Mouse (Mus musculus) myocyte (in vitro differentiated cells): ENCODE results near the gene Slc29a4. TPM values are rescaled to one million over a fixed set of nuclear protein-coding genes. Genes with fewer than 3 reads are reported as not detected.

Experiments
- H3K27me3 ChIP-seq: one replicate; pipeline ENCODE4 v1.6.1; 2011; ENCODE audit not compliant: control insufficient read depth, insufficient read depth, insufficient read length
- H3K36me3 ChIP-seq: one replicate; pipeline ENCODE4 v1.6.1; 2011; ENCODE audit not compliant: control insufficient read depth, insufficient read depth
- H3K4me2 ChIP-seq: one replicate; pipeline ENCODE4 v1.6.1; 2011; ENCODE audit warnings: low read depth, control low read depth
- H3K4me3 ChIP-seq: one replicate; pipeline ENCODE4 v1.5.1; 2011; ENCODE audit warnings: mild to moderate bottlenecking, control low read depth, moderate library complexity
- H3K79me2 ChIP-seq: one replicate; pipeline ENCODE4 v1.6.1; 2011; ENCODE audit not compliant: control insufficient read depth, insufficient read depth
- H3ac ChIP-seq: one replicate; pipeline ENCODE4 v1.6.1; 2011; ENCODE audit not compliant: control insufficient read depth, insufficient read length
- CEBPB ChIP-seq: IDR thresholded peaks from 2 replicates; pipeline ENCODE4 v1.6.1; 2011; ENCODE audit warnings: mild to moderate bottlenecking, moderate library complexity; ENCODE audit not compliant: poor library complexity, insufficient read depth, severe bottlenecking
- E2F4 ChIP-seq: IDR thresholded peaks from one replicate; pipeline ENCODE4 v1.6.1; 2011; ENCODE audit warnings: mild to moderate bottlenecking, control low read depth, moderate library complexity; ENCODE audit not compliant: insufficient read depth
- MAX ChIP-seq: IDR thresholded peaks from one replicate; pipeline ENCODE4 v1.6.1; 2011; ENCODE audit warnings: low read depth, mild to moderate bottlenecking, control low read depth
- MYOD1 ChIP-seq, 3 experiments: IDR thresholded peaks; one replicate each; pipeline ENCODE4 v1.6.1; 2011; ENCODE audit warnings: control low read depth in 2 of 3, low read depth in 2 of 3, mild to moderate bottlenecking in 2 of 3, moderate library complexity in 1 of 3; ENCODE audit not compliant: insufficient read length in 2 of 3, control insufficient read depth in 1 of 3
- MYOG ChIP-seq, 3 experiments: IDR thresholded peaks; one replicate each; pipeline ENCODE4 v1.6.1; 2011; ENCODE audit warnings: control low read depth in 2 of 3, low read depth in 2 of 3, mild to moderate bottlenecking in 2 of 3; ENCODE audit not compliant: insufficient read length in 2 of 3, control insufficient read depth in 1 of 3, insufficient read depth in 1 of 3
- POLR2A ChIP-seq: IDR thresholded peaks from one replicate; pipeline ENCODE4 v1.6.1; 2011; ENCODE audit warnings: low read depth, mild to moderate bottlenecking, control low read depth, moderate library complexity; ENCODE audit not compliant: insufficient read length
- POLR2AphosphoS2 ChIP-seq: IDR thresholded peaks from one replicate; pipeline ENCODE4 v1.6.1; 2011; ENCODE audit warnings: low read depth, control low read depth; ENCODE audit not compliant: insufficient read length
- REST ChIP-seq: IDR thresholded peaks from one replicate; pipeline ENCODE4 v1.6.1; 2011; ENCODE audit warnings: mild to moderate bottlenecking, control low read depth, moderate library complexity; ENCODE audit not compliant: insufficient read depth, insufficient read length
- SRF ChIP-seq: IDR thresholded peaks from one replicate; pipeline ENCODE4 v1.6.1; 2011; ENCODE audit warnings: low read depth; ENCODE audit not compliant: control insufficient read depth, insufficient read length
- TCF12 ChIP-seq: IDR thresholded peaks from one replicate; pipeline ENCODE4 v1.6.1; 2011; ENCODE audit warnings: mild to moderate bottlenecking, control low read depth; ENCODE audit not compliant: poor library complexity, insufficient read depth, severe bottlenecking
- TCF3 ChIP-seq: IDR thresholded peaks from one replicate; pipeline ENCODE4 v1.6.1; 2011; ENCODE audit warnings: low read depth, control low read depth; ENCODE audit not compliant: insufficient read length
- USF1 ChIP-seq: IDR thresholded peaks from one replicate; pipeline ENCODE4 v1.6.1; 2011; ENCODE audit warnings: low read depth, mild to moderate bottlenecking, control low read depth, moderate library complexity
- polyA plus RNA-seq: library from polyadenylated mRNA; unstranded; fragments of >200 nt; fragmentation: generic; extraction: Trizol; gene quantifications from one replicate; pipeline ENCODE4 v1.2.1, GENCODE M21; 2012; ENCODE audit warnings: missing spikeins

Gene Slc29a4
- polyA plus RNA-seq, 1 experiment: not detected

GRCm38 (mm10) chr5:142701651-142702510 is 9.6 kb downstream of the Slc29a4 start:
- Histone ChIP-seq H3K36me3 (no peaks in the 10 kb centered on the region), H3ac (no peak overlapping the region), H3K27me3 (peaks cover 44% of the 10 kb centered on the region), H3K4me3 (no peak overlapping the region), H3K4me2 (no peak overlapping the region), H3K79me2 (no peaks in the 10 kb centered on the region)
- TF ChIP-seq MYOD1 (IDR thresholded peaks at IDR 0.05; ENCODE audit: control insufficient read depth in 1 of 3, insufficient read length in 2 of 3, low read depth in 2 of 3) (no peak), MAX (no peak), CEBPB (no peak), SRF (no peak), E2F4 (no peak), MYOG (IDR thresholded peaks at IDR 0.05; ENCODE audit: control insufficient read depth in 1 of 3, insufficient read depth in 1 of 3, insufficient read length in 2 of 3, low read depth in 2 of 3) (no peak), TCF3 (no peak), POLR2A (no peak), USF1 (no peak), REST (no peak), TCF12 (no peak), POLR2AphosphoS2 (no peak)

- TF ChIP-seq TCF12: no peak
- no peak for TF ChIP-seq POLR2AphosphoS2
- no peak for TF ChIP-seq CEBPB
- no peak for TF ChIP-seq REST
- no peak for TF ChIP-seq E2F4
- no peak for TF ChIP-seq MAX
- no peak for TF ChIP-seq POLR2A
- no peak for TF ChIP-seq USF1
- TF ChIP-seq MYOD1 (IDR thresholded peaks at IDR 0.05; ENCODE audit: control insufficient read depth in 1 of 3, insufficient read length in 2 of 3, low read depth in 2 of 3): no peak
- no peak for TF ChIP-seq SRF
- TF ChIP-seq MYOG (IDR thresholded peaks at IDR 0.05; ENCODE audit: control insufficient read depth in 1 of 3, insufficient read depth in 1 of 3, insufficient read length in 2 of 3, low read depth in 2 of 3): no peak
- TF ChIP-seq TCF3: no peak
- Histone ChIP-seq H3K4me2 (no peak overlapping the region), H3ac (no peak overlapping the region), H3K27me3 (peaks cover 44% of the 10 kb centered on the region), H3K79me2 (no peaks in the 10 kb centered on the region), H3K4me3 (no peak overlapping the region), H3K36me3 (no peaks in the 10 kb centered on the region)
These were observed 10.3 kb downstream of the Slc29a4 start for GRCm38 (mm10) chr5:142702511-142703138.

- Histone ChIP-seq H3K4me3 (no peak overlapping the region), H3K4me2 (no peak overlapping the region), H3K79me2 (no peaks in the 10 kb centered on the region), H3K27me3 (peaks cover 44% of the 10 kb centered on the region), H3ac (no peak overlapping the region), H3K36me3 (no peaks in the 10 kb centered on the region)
- TF ChIP-seq SRF (no peak), USF1 (no peak), CEBPB (no peak), MYOD1 (IDR thresholded peaks at IDR 0.05; ENCODE audit: control insufficient read depth in 1 of 3, insufficient read length in 2 of 3, low read depth in 2 of 3) (no peak), POLR2AphosphoS2 (no peak), REST (no peak), E2F4 (no peak), MAX (no peak), POLR2A (no peak), MYOG (IDR thresholded peaks at IDR 0.05; ENCODE audit: control insufficient read depth in 1 of 3, insufficient read depth in 1 of 3, insufficient read length in 2 of 3, low read depth in 2 of 3) (no peak), TCF12 (no peak), TCF3 (no peak)
These were observed 11.3 kb downstream of the Slc29a4 start for GRCm38 (mm10) chr5:142703569-142703968.

DNA sequence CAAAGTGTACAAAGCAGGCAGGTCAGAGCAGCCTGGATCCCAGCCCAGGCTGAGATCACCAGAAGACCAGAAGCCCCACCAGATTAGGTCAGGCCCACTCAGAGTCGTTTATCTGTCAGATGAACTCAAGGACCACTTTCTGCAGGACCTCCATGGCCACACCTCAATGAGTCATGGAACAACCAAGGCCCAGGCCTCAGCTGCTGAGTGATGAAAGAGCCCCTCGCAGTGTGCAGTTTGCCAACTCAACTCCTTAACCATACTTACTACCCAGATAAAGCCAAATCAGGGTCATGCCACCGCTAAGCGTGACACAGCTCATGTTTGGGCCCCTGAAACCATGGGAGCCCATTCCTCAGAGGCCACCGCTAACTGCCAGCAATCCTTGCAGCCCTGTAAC is 15.4 kb downstream of the Slc29a4 start:
- H3K27me3 ChIP-seq: peaks cover 16% of the 10 kb centered on the region
- H3K4me2 ChIP-seq: no peak overlapping the region
- no peak overlapping the region for H3K4me3 ChIP-seq
- TF ChIP-seq CEBPB (no peak), MYOD1 (IDR thresholded peaks at IDR 0.05; ENCODE audit: control insufficient read depth in 1 of 3, insufficient read length in 2 of 3, low read depth in 2 of 3) (no peak), MYOG (IDR thresholded peaks at IDR 0.05; ENCODE audit: control insufficient read depth in 1 of 3, insufficient read depth in 1 of 3, insufficient read length in 2 of 3, low read depth in 2 of 3) (no peak)
- H3K79me2 ChIP-seq: no peaks in the 10 kb centered on the region
- H3K36me3 ChIP-seq: no peaks in the 10 kb centered on the region
- H3ac ChIP-seq: no peak overlapping the region

DNA sequence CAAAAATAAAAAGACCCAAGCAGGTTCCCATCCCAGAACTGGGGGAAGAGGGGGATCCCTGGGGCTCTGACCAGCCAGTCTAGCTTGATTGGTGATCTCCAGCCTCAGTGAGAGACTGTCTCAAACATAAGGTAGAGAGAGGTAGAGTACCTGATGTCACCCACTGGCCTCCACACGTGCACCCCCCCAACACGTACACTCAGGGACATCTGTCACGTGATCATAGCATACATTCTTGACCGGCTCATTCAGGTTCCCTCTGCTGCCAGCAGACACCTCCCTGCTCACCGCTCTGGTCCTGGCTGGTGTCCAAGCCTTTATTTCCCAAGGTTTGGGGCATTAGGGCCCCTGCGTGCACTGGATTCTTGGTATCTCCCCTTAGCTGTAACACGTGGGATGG is 17.1 kb downstream of the Slc29a4 start:
- no peak overlapping the region for H3ac ChIP-seq
- H3K4me2 ChIP-seq: no peak overlapping the region
- H3K79me2 ChIP-seq: no peaks in the 10 kb centered on the region
- no peaks in the 10 kb centered on the region for H3K36me3 ChIP-seq
- no peak overlapping the region for H3K4me3 ChIP-seq
- no peaks in the 10 kb centered on the region for H3K27me3 ChIP-seq
- TF ChIP-seq USF1 (no peak), POLR2AphosphoS2 (no peak), E2F4 (no peak), SRF (no peak), MYOG (IDR thresholded peaks at IDR 0.05; ENCODE audit: control insufficient read depth in 1 of 3, insufficient read depth in 1 of 3, insufficient read length in 2 of 3, low read depth in 2 of 3) (no peak), MAX (no peak), TCF12 (no peak), CEBPB (no peak), REST (no peak), POLR2A (no peak), MYOD1 (IDR thresholded peaks at IDR 0.05; ENCODE audit: control insufficient read depth in 1 of 3, insufficient read length in 2 of 3, low read depth in 2 of 3) (no peak), TCF3 (no peak)
